Mouse (Mus musculus) embryonic fibroblast, embryonic 13.5 days (primary cell): Measurements from ENCODE around the gene Gm43552.

Experiments used
- CTCF ChIP-seq: IDR thresholded peaks from 2 replicates; pipeline ENCODE4 v1.5.1; 2011; ENCODE audit warnings: mild to moderate bottlenecking, control low read depth, low read length, moderate library complexity, borderline replicate concordance; ENCODE audit not compliant: insufficient read depth
- POLR2A ChIP-seq: IDR thresholded peaks from 2 replicates; pipeline ENCODE4 v1.6.1; 2011; ENCODE audit warnings: low read depth, mild to moderate bottlenecking, control low read depth, low read length, moderate library complexity

DNA sequence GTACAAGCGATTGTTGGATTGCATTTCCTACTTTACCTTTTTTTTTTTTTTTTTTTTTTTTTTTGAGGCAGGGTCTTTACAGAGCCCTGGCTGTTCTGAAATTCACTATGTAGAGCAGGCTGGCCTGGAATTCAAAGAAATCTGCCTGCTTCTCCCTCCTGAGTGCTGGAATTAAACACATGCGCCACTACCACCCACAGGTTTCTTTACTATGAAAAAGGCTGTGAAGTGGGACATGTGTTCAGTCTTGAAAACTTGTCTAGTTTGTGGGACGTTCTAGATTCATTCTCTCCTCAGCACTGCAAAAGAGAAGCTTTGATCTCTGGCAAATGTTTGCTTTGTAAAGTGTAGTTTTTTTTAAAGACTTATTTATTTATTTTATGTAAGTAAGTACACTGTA lies 49.3 kb upstream of the Gm43552 start:
- no peak for TF ChIP-seq POLR2A
- no peak for TF ChIP-seq CTCF
